Comparison of ENCODE assay signal across 15 mouse cellular contexts in genomic region chr11:35053613-35053950, GRCm38 (mm10).
A peak's percentile ranks its signal among the peaks of the same experiment; 100 is the strongest.
DNase-seq lines count a peak whose midpoint lies in the region; ATAC-seq and TF ChIP-seq lines count a peak whose summit lies in the region.
"Had no signal": no experiment of that assay in that cellular context is flagged by ENCODE, and none has a peak within 500 bp of the region (broad histone marks: within the 10 kb centered on the region; RNA-seq: fewer than 3 reads in every experiment).

No protein-coding gene starts in this region.

- ATAC-seq in intestine, embryonic 15.5 days: peak; percentile 47; the same call in 1 of the 2 replicates
- ATAC-seq in stomach, postnatal 0 days (ENCODE audit: low FRiP score, low TSS enrichment): no peak
- ATAC-seq: hindbrain, postnatal 0 days; midbrain, embryonic 13.5 days had no signal

- no peak overlapping the region for H3K4me3 ChIP-seq in intestine, embryonic 15.5 days (replicated peaks)
- H3K4me3 ChIP-seq in stomach, postnatal 0 days (ENCODE audit: low read depth, low read length): no peak overlapping the region
- H3K4me3 ChIP-seq: heart, adult 2 months; liver, embryonic 13.5 days; midbrain, embryonic 13.5 days; neural tube, embryonic 13.5 days had no signal

- H3K9me3 ChIP-seq in intestine, embryonic 15.5 days: no peaks in the 10 kb centered on the region
- H3K9me3 ChIP-seq in stomach, postnatal 0 days (ENCODE audit: control insufficient read depth, low read length): no peaks in the 10 kb centered on the region
- H3K9me3 ChIP-seq: liver, embryonic 13.5 days; midbrain, embryonic 13.5 days; neural tube, embryonic 13.5 days had no signal

- WGBS in intestine, embryonic 15.5 days: 31% methylated on average over 2 of the region's 2 CpGs
- 46% methylated on average over 2 of the region's 2 CpGs for WGBS in stomach, postnatal 0 days

- no peak for TF ChIP-seq CTCF in stomach, postnatal 0 days (IDR thresholded peaks at IDR 0.05; ENCODE audit: low read depth)

- no peak for TF ChIP-seq EP300 in stomach, postnatal 0 days (optimal IDR thresholded peaks at IDR 0.05)

- no peak overlapping the region for H3K9ac ChIP-seq in intestine, embryonic 15.5 days
- H3K9ac ChIP-seq in stomach, postnatal 0 days (ENCODE audit: low read length): no peak overlapping the region
- H3K9ac ChIP-seq: liver, embryonic 13.5 days; midbrain, embryonic 13.5 days; neural tube, embryonic 13.5 days had no signal

- H3K27ac ChIP-seq in intestine, embryonic 15.5 days: peak overlapping the region; percentile 46; the same call in 1 of the 2 replicates
- no peak overlapping the region for H3K27ac ChIP-seq in stomach, postnatal 0 days (replicated peaks)
- H3K27ac ChIP-seq: heart, adult 2 months; hindbrain, postnatal 0 days; liver, embryonic 13.5 days; midbrain, embryonic 13.5 days; neural tube, embryonic 13.5 days had no signal

- no peak overlapping the region for H3K4me2 ChIP-seq in intestine, embryonic 15.5 days (replicated peaks)
- no peak overlapping the region for H3K4me2 ChIP-seq in stomach, postnatal 0 days (replicated peaks; ENCODE audit: low read depth)
- H3K4me2 ChIP-seq: liver, embryonic 13.5 days; midbrain, embryonic 13.5 days; neural tube, embryonic 13.5 days had no signal

- H3K27me3 ChIP-seq in intestine, embryonic 15.5 days (replicated peaks): no peaks in the 10 kb centered on the region
- no peaks in the 10 kb centered on the region for H3K27me3 ChIP-seq in stomach, postnatal 0 days (ENCODE audit: control insufficient read depth, insufficient read depth, low read length)
- H3K27me3 ChIP-seq: liver, embryonic 13.5 days; midbrain, embryonic 13.5 days; neural tube, embryonic 13.5 days had no signal

- DNase-seq in adrenal gland, postnatal 10 days: peak; percentile 17
- no peak for DNase-seq in adrenal gland, adult 18-20 months (ENCODE audit: low spot score in 2 of 2)
- DNase-seq in kidney, postnatal 4 days: peak; percentile 50 to 56
- DNase-seq in kidney, adult 18-20 months: no peak
- peak; percentile 46 to 79 for DNase-seq in lung, postnatal 4 days
- no peak for DNase-seq in stomach, postnatal 0 days (ENCODE audit: low spot score)
- no peak for DNase-seq in heart, adult 9 months (ENCODE audit: low spot score in 2 of 2)
- DNase-seq: cerebellum, adult 11-12 months; heart, adult 2 months; liver, embryonic 13.5 days; thymus, postnatal 36 days had no signal

- H3K4me1 ChIP-seq in intestine, embryonic 15.5 days (replicated peaks): 0 out of 2 replicates have a peak, but pooled peaks cover 4% of the 10 kb centered on the region
- H3K4me1 ChIP-seq in stomach, postnatal 0 days (replicated peaks; ENCODE audit: control insufficient read depth, insufficient read depth): no peaks in the 10 kb centered on the region
- H3K4me1 ChIP-seq: liver, embryonic 13.5 days; midbrain, embryonic 13.5 days; neural tube, embryonic 13.5 days had no signal

- no peaks in the 10 kb centered on the region for H3K36me3 ChIP-seq in intestine, embryonic 15.5 days
- H3K36me3 ChIP-seq in stomach, postnatal 0 days (ENCODE audit: control insufficient read depth, insufficient read depth, low read length): no peaks in the 10 kb centered on the region
- H3K36me3 ChIP-seq: liver, embryonic 13.5 days; midbrain, embryonic 13.5 days; neural tube, embryonic 13.5 days had no signal

Comparison
In these comparisons a context has a peak if more than half of its experiments do, and no peak if none do; other contexts are left out.
1. DNase-seq: peak in adrenal gland, postnatal 10 days (single experiment), kidney, postnatal 4 days (2 of 2) and lung, postnatal 4 days (2 of 2); none in adrenal gland, adult 18-20 months (0 of 2), kidney, adult 18-20 months (single experiment), stomach, postnatal 0 days (single experiment) and heart, adult 9 months (0 of 2).